Comparison of ENCODE assay signal across 8 mouse cellular contexts in the genomic region with DNA sequence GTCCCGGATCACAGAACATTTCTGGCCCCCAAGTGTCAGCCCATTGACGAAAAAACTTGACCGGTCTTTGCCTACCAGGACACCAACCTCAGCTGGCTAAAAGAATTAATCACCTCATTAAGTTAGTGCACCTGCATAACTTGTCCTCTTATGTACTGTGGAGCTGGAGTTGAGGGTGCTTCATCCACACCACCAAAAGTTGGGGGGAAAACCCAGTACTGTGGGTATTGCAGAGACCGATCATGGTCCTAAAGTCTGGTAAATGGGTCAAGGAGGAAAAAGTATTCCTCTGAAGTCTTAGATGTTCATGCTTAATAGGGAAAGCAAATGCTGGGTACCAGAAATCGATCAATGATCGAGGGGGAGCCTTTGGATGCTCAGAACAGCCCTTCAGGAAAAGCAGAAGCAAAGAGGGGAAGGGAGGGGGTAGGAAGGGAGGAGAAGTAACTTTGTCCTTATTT. TPM values are rescaled to one million over a fixed set of nuclear protein-coding genes. Genes with fewer than 3 reads are reported as not detected.
DNase-seq lines count a peak whose midpoint lies in the region; ATAC-seq and TF ChIP-seq lines count a peak whose summit lies in the region.

No protein-coding gene starts in this region.

- no peak for DNase-seq in heart, embryonic 10.5 days (ENCODE audit: low spot score)
- DNase-seq in heart, postnatal 14 days, result no peak
- no peak for DNase-seq in G1E (ENCODE audit: low spot score)
- DNase-seq in midbrain, embryonic 10.5 days (ENCODE audit: low spot score), result no peak
- no peak for DNase-seq in right cerebral cortex, postnatal 4 days
- DNase-seq in frontal cortex, adult 2 months (ENCODE audit: extremely low spot score in 1 of 2, low spot score in 1 of 2), result no peak
- DNase-seq in ovary, postnatal 10 days (ENCODE audit: low spot score), result no peak

- H3K4me3 ChIP-seq in heart, embryonic 10.5 days, result peak overlapping the region; percentile 100
- peak overlapping the region; percentile 100 for H3K4me3 ChIP-seq in G1E (ENCODE audit: low read depth, low read length)
- peak overlapping the region; percentile 99 for H3K4me3 ChIP-seq in hindbrain, embryonic 12.5 days
- H3K4me3 ChIP-seq in midbrain, embryonic 10.5 days, result peak overlapping the region; percentile 100

- H3K9me3 ChIP-seq in heart, embryonic 10.5 days, result no peaks in the 10 kb centered on the region
- no peaks in the 10 kb centered on the region for H3K9me3 ChIP-seq in G1E (replicated peaks)
- H3K9me3 ChIP-seq in hindbrain, embryonic 12.5 days (replicated peaks), result no peaks in the 10 kb centered on the region
- no peaks in the 10 kb centered on the region for H3K9me3 ChIP-seq in midbrain, embryonic 10.5 days (replicated peaks)

- intact Hi-C loops in heart, postnatal 14 days (cut with DNase I), result loop anchor here (10.0 kb wide), 1 partner anchor 658 kb away; a partner anchor contains a TSS

- no peak for ATAC-seq in G1E (ENCODE audit: extremely low read depth, insufficient number of reproducible peaks, low FRiP score, poor library complexity, severe bottlenecking)
- ATAC-seq in hindbrain, embryonic 12.5 days (ENCODE audit: low FRiP score), result no peak

- H3K27ac ChIP-seq in heart, embryonic 10.5 days, result peak overlapping the region; percentile 97
- peak overlapping the region; percentile 98 for H3K27ac ChIP-seq in hindbrain, embryonic 12.5 days
- peak overlapping the region; percentile 99 for H3K27ac ChIP-seq in midbrain, embryonic 10.5 days (replicated peaks)

- H3K27me3 ChIP-seq in heart, embryonic 10.5 days (ENCODE audit: insufficient read depth, poor library complexity, severe bottlenecking), result no peaks in the 10 kb centered on the region
- H3K27me3 ChIP-seq in G1E (ENCODE audit: insufficient read depth, low read length), result no peaks in the 10 kb centered on the region
- no peaks in the 10 kb centered on the region for H3K27me3 ChIP-seq in hindbrain, embryonic 12.5 days
- no peaks in the 10 kb centered on the region for H3K27me3 ChIP-seq in midbrain, embryonic 10.5 days (ENCODE audit: low read depth, poor library complexity, severe bottlenecking)

- TF ChIP-seq CTCF in G1E (IDR thresholded peaks at IDR 0.05; ENCODE audit: low read depth, low read length), result no peak

- peak overlapping the region; percentile 92 for H3K9ac ChIP-seq in hindbrain, embryonic 12.5 days

- peaks cover 48% of the 10 kb centered on the region for H3K36me3 ChIP-seq in heart, embryonic 10.5 days
- peaks cover 62% of the 10 kb centered on the region for H3K36me3 ChIP-seq in G1E (replicated peaks)
- H3K36me3 ChIP-seq in hindbrain, embryonic 12.5 days, result peaks cover 37% of the 10 kb centered on the region
- peaks cover 51% of the 10 kb centered on the region for H3K36me3 ChIP-seq in midbrain, embryonic 10.5 days

- H3K4me2 ChIP-seq in hindbrain, embryonic 12.5 days (replicated peaks), result peak overlapping the region; percentile 98

- peaks cover 63% of the 10 kb centered on the region for H3K4me1 ChIP-seq in heart, embryonic 10.5 days
- H3K4me1 ChIP-seq in G1E (ENCODE audit: insufficient read depth, low read depth, low read length), result peaks cover 78% of the 10 kb centered on the region
- H3K4me1 ChIP-seq in hindbrain, embryonic 12.5 days, result peaks cover 57% of the 10 kb centered on the region
- peaks cover 68% of the 10 kb centered on the region for H3K4me1 ChIP-seq in midbrain, embryonic 10.5 days

- WGBS in heart, embryonic 10.5 days, result 52% methylated on average over 6 of the region's 6 CpGs
- WGBS in hindbrain, embryonic 12.5 days, result 59% methylated on average over 6 of the region's 6 CpGs
- WGBS in midbrain, embryonic 10.5 days, result 68% methylated on average over 6 of the region's 6 CpGs

RNA-seq across cellular contexts. Expression of a gene that starts 1.5 kb away (rescaled TPM):
- 2,022 and 2,208 TPM in 2 replicates for polyA plus RNA-seq in heart, embryonic 10.5 days (2016; fragmentation: Nextera tagmentation; extraction: Ambion mirVana)
- 100 to 1,000 TPM; 326 to 379 TPM for total RNA-seq in heart, postnatal 14 days (2021)
- 804 and 991 TPM in 2 replicates for total RNA-seq in G1E (2014; fragmentation: Nextera tagmentation)
- total RNA-seq in G1E (2017), result 724 and 774 TPM in 2 replicates
- polyA plus RNA-seq in G1E (2012), result 3,649 and 4,709 TPM in 2 replicates
- 1,190 and 1,267 TPM in 2 replicates for polyA plus RNA-seq in hindbrain, embryonic 12.5 days (2016; fragmentation: Nextera tagmentation; extraction: Ambion mirVana)
- 1,553 and 1,733 TPM in 2 replicates for polyA plus RNA-seq in midbrain, embryonic 10.5 days (2016; fragmentation: Nextera tagmentation; extraction: Ambion mirVana)
- 273 and 299 TPM in 2 replicates for polyA plus RNA-seq in frontal cortex, adult 2 months (2012; rRNA removed)

RNA-seq across cellular contexts. Expression of a gene that starts 4.1 kb away (rescaled TPM):
- 188 and 256 TPM in 2 replicates for polyA plus RNA-seq in heart, embryonic 10.5 days (2016; fragmentation: Nextera tagmentation; extraction: Ambion mirVana)
- total RNA-seq in heart, postnatal 14 days (2021), result 1,000 to 10,000 TPM; 1,878 to 1,971 TPM
- total RNA-seq in G1E (2014; fragmentation: Nextera tagmentation) (19.0 and 25.3 TPM in 2 replicates), G1E (2017) (21.9 and 24.5 TPM in 2 replicates)
- 3.1 and 5.7 TPM in 2 replicates for polyA plus RNA-seq in G1E (2012)
- polyA plus RNA-seq in hindbrain, embryonic 12.5 days (2016; fragmentation: Nextera tagmentation; extraction: Ambion mirVana), result 14.9 and 18.5 TPM in 2 replicates
- polyA plus RNA-seq in midbrain, embryonic 10.5 days (2016; fragmentation: Nextera tagmentation; extraction: Ambion mirVana), result 22.6 and 32.8 TPM in 2 replicates
- polyA plus RNA-seq in frontal cortex, adult 2 months (2012; rRNA removed), result 23.9 and 28.4 TPM in 2 replicates

RNA-seq across cellular contexts. Expression of a gene that starts 5.6 kb away (rescaled TPM):
- 207 and 246 TPM in 2 replicates for polyA plus RNA-seq in heart, embryonic 10.5 days (2016; fragmentation: Nextera tagmentation; extraction: Ambion mirVana)
- 100 to 1,000 TPM; 438 to 444 TPM for total RNA-seq in heart, postnatal 14 days (2021)
- 42.8 and 72.7 TPM in 2 replicates for total RNA-seq in G1E (2014; fragmentation: Nextera tagmentation)
- total RNA-seq in G1E (2017), result 125 and 144 TPM in 2 replicates
- 50.6 and 59.2 TPM in 2 replicates for polyA plus RNA-seq in G1E (2012)
- polyA plus RNA-seq in hindbrain, embryonic 12.5 days (2016; fragmentation: Nextera tagmentation; extraction: Ambion mirVana), result 145 and 148 TPM in 2 replicates
- 142 and 149 TPM in 2 replicates for polyA plus RNA-seq in midbrain, embryonic 10.5 days (2016; fragmentation: Nextera tagmentation; extraction: Ambion mirVana)
- 132 and 138 TPM in 2 replicates for polyA plus RNA-seq in frontal cortex, adult 2 months (2012; rRNA removed)

RNA-seq across cellular contexts. Expression of a gene that starts 5.9 kb away (rescaled TPM):
- 68.3 and 74.4 TPM in 2 replicates for polyA plus RNA-seq in heart, embryonic 10.5 days (2016; fragmentation: Nextera tagmentation; extraction: Ambion mirVana)
- 10 to 100 TPM; 52.0 to 54.4 TPM for total RNA-seq in heart, postnatal 14 days (2021)
- 63.7 and 115 TPM in 2 replicates for total RNA-seq in G1E (2014; fragmentation: Nextera tagmentation)
- 62.3 and 64.1 TPM in 2 replicates for total RNA-seq in G1E (2017)
- 62.6 and 81.3 TPM in 2 replicates for polyA plus RNA-seq in G1E (2012)
- 96.0 and 102 TPM in 2 replicates for polyA plus RNA-seq in hindbrain, embryonic 12.5 days (2016; fragmentation: Nextera tagmentation; extraction: Ambion mirVana)
- 85.6 and 96.3 TPM in 2 replicates for polyA plus RNA-seq in midbrain, embryonic 10.5 days (2016; fragmentation: Nextera tagmentation; extraction: Ambion mirVana)
- polyA plus RNA-seq in frontal cortex, adult 2 months (2012; rRNA removed), result 119 and 125 TPM in 2 replicates

RNA-seq across cellular contexts. Expression of a gene that starts 14.0 kb away (rescaled TPM):
- 1.6 and 1.9 TPM in 2 replicates for polyA plus RNA-seq in heart, embryonic 10.5 days (2016; fragmentation: Nextera tagmentation; extraction: Ambion mirVana)
- total RNA-seq in heart, postnatal 14 days (2021), result under 1 TPM; 0.17 to 0.22 TPM
- 1.1 and 3.1 TPM in 2 replicates for total RNA-seq in G1E (2014; fragmentation: Nextera tagmentation)
- 2.8 and 3.4 TPM in 2 replicates for total RNA-seq in G1E (2017)
- 9.0 TPM in 2 replicates for polyA plus RNA-seq in G1E (2012)
- 0.10 and 0.38 TPM in 2 replicates for polyA plus RNA-seq in hindbrain, embryonic 12.5 days (2016; fragmentation: Nextera tagmentation; extraction: Ambion mirVana)
- polyA plus RNA-seq in midbrain, embryonic 10.5 days (2016; fragmentation: Nextera tagmentation; extraction: Ambion mirVana), result 0.44 and 0.48 TPM in 2 replicates
- not detected in 2 replicates for polyA plus RNA-seq in frontal cortex, adult 2 months (2012; rRNA removed)
